Mouse (Mus musculus) limb, embryonic 14.5 days (tissue): Measurements from ENCODE around the gene Sdhc. TPM values are rescaled to one million over a fixed set of nuclear protein-coding genes. Genes with fewer than 3 reads are reported as not detected.

Experiments
- ATAC-seq: fragments of 200-750 bp; cut with Nextera tagmentation; 2 replicates; pipeline ENCODE4 v1.8.0; 2017; ENCODE audit warnings: low read depth, moderate number of reproducible peaks, moderate TSS enrichment; ENCODE audit not compliant: low FRiP score
- DNase-seq: peaks from one replicate; pipeline ENCODE4 v3.0.0-alpha.2; 2015; ENCODE audit warnings: low spot score
- H3K27ac ChIP-seq: fragments of 300-500 bp; sonication (generic); replicated peaks from 2 replicates; pipeline ENCODE4 v1.5.1; 2014; ENCODE audit warnings: low read depth, mild to moderate bottlenecking, low read length, moderate library complexity, mixed read lengths
- H3K27me3 ChIP-seq: fragments of 300-500 bp; sonication (generic); 2 replicates; pipeline ENCODE4 v1.6.1; 2014; ENCODE audit warnings: low read length, mixed read lengths; ENCODE audit not compliant: control insufficient read depth, insufficient read depth
- H3K36me3 ChIP-seq: fragments of 300-500 bp; sonication (generic); 2 replicates; pipeline ENCODE4 v1.6.1; 2014; ENCODE audit warnings: mild to moderate bottlenecking, low read length, moderate library complexity, mixed read lengths; ENCODE audit not compliant: control insufficient read depth, insufficient read depth
- H3K4me1 ChIP-seq: fragments of 300-500 bp; sonication (generic); 2 replicates; pipeline ENCODE4 v1.6.1; 2014; ENCODE audit warnings: antibody characterized with exemption, low read length, mixed read lengths; ENCODE audit not compliant: control insufficient read depth, insufficient read depth
- H3K4me2 ChIP-seq: fragments of 300-500 bp; sonication (generic); replicated peaks from 2 replicates; pipeline ENCODE4 v1.6.1; 2014; ENCODE audit warnings: low read depth, mild to moderate bottlenecking, low read length, moderate library complexity; ENCODE audit not compliant: severe bottlenecking
- H3K4me3 ChIP-seq: fragments of 300-500 bp; sonication (generic); replicated peaks from 2 replicates; pipeline ENCODE4 v1.5.1; 2014; ENCODE audit warnings: low read length
- H3K9ac ChIP-seq: fragments of 300-500 bp; sonication (generic); 2 replicates; pipeline ENCODE4 v1.6.1; 2014; ENCODE audit warnings: mild to moderate bottlenecking, low read depth, low read length, moderate library complexity; ENCODE audit not compliant: severe bottlenecking
- H3K9me3 ChIP-seq: fragments of 300-500 bp; sonication (generic); 2 replicates; pipeline ENCODE4 v1.6.1; 2016; ENCODE audit warnings: low read length; ENCODE audit not compliant: control insufficient read depth
- POLR2A ChIP-seq: fragments of 200-500 bp; IDR thresholded peaks from 2 replicates; pipeline ENCODE4 v1.8.0; 2012; ENCODE audit warnings: inconsistent platforms, mild to moderate bottlenecking, moderate library complexity, borderline replicate concordance; ENCODE audit not compliant: insufficient read depth, insufficient read length; ENCODE audit errors: extremely low read depth
- WGBS: fragments of 180-500 bp; shearing (Covaris S2); extraction: QIAGEN DNeasy Blood & Tissue Kit; methylation state at CpG from one replicate; pipeline ENCODE4 v1.1.7; 2014; 5-methylcytosine and 5-hydroxymethylcytosine counted together
- polyA plus RNA-seq, 2 experiments: library from polyadenylated mRNA; depleted of rRNA in 1 of 2; stranded (reverse) in 1 of 2; unstranded in 1 of 2; fragments of >200 nt; fragmentation: Nextera tagmentation in 1 of 2; extraction: Ambion mirVana in 1 of 2; gene quantifications; 2 replicates each; pipeline versions ENCODE4 v1.2.1 to v1.2.3; 2012 to 2014

Sdhc gene
- polyA plus RNA-seq, 2 experiments = 246 to 281 TPM

DNA sequence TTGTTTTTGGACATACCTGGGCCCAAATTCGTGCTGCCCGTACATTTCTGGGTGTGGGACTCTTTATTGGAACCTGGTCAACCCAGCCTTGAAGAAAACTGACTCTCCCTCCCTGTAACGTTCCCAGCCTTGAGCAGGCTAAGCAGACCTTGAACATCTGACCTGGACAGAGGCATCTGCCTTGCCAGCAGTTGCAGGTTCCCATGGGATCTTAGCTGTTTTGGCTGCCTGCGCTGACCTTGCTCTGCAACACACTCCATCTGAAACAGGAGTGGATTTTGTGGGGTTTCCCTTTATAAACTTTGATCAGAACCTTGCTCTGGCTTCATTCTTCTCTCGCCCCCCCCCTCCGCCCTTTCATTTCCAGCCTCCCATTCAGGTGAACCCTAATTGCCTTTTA lies 45.2 kb downstream of the Sdhc start:
- H3K4me2 ChIP-seq = no peak overlapping the region
- no peaks in the 10 kb centered on the region for H3K27me3 ChIP-seq
- DNase-seq (no peak), ATAC-seq (no peak)
- no peaks in the 10 kb centered on the region for H3K9me3 ChIP-seq
- TF ChIP-seq POLR2A = no peak
- no peak overlapping the region for H3K4me3 ChIP-seq
- no peak overlapping the region for H3K9ac ChIP-seq
- WGBS = 73% methylated on average over 6 of the region's 6 CpGs
- H3K27ac ChIP-seq = no peak overlapping the region
- H3K4me1 ChIP-seq = 0 out of 2 replicates have a peak, but pooled peaks cover 3% of the 10 kb centered on the region
- H3K36me3 ChIP-seq = no peaks in the 10 kb centered on the region

- Histone ChIP-seq H3K4me2 (peak overlapping the region; percentile 51), H3K27me3 (no peaks in the 10 kb centered on the region), H3K27ac (no peak overlapping the region), H3K36me3 (no peaks in the 10 kb centered on the region), H3K4me3 (peak overlapping the region; percentile 61), H3K4me1 (0 out of 2 replicates have a peak, but pooled peaks cover 3% of the 10 kb centered on the region), H3K9me3 (no peaks in the 10 kb centered on the region), H3K9ac (peak overlapping the region; percentile 22; the same call in 1 of the 2 replicates)
- no peak for TF ChIP-seq POLR2A
- ATAC-seq (peak; percentile 14; the same call in 1 of the 2 replicates), DNase-seq (no peak)
- WGBS = 9% methylated on average over 10 of the region's 10 CpGs
Measured at GRCm38 (mm10) chr1:171103179-171103840, 47.1 kb downstream of the Sdhc start.

GRCm38 (mm10) chr1:171102547-171103177 lies 47.7 kb downstream of the Sdhc start:
- ATAC-seq (peak; percentile 90), DNase-seq (peak; percentile 94)
- H3K36me3 ChIP-seq = no peaks in the 10 kb centered on the region
- peak overlapping the region; percentile 51 for H3K4me2 ChIP-seq
- H3K9ac ChIP-seq = peak overlapping the region; percentile 53
- H3K4me3 ChIP-seq = peak overlapping the region; percentile 61
- no peak overlapping the region; the same call in 1 of the 2 replicates for H3K27ac ChIP-seq
- H3K9me3 ChIP-seq = no peaks in the 10 kb centered on the region
- H3K4me1 ChIP-seq = 0 out of 2 replicates have a peak, but pooled peaks cover 3% of the 10 kb centered on the region
- no peaks in the 10 kb centered on the region for H3K27me3 ChIP-seq
- WGBS = under 1% methylated on average over 35 of the region's 35 CpGs
- TF ChIP-seq POLR2A = no peak

- H3K27me3 ChIP-seq = no peaks in the 10 kb centered on the region
- H3K9me3 ChIP-seq = no peaks in the 10 kb centered on the region
- peak overlapping the region; percentile 53 for H3K9ac ChIP-seq
- H3K4me2 ChIP-seq = peak overlapping the region; percentile 51
- peak; percentile 85 for ATAC-seq
- H3K4me1 ChIP-seq = 0 out of 2 replicates have a peak, but pooled peaks cover 3% of the 10 kb centered on the region
- H3K4me3 ChIP-seq = peak overlapping the region; percentile 61
- no peaks in the 10 kb centered on the region for H3K36me3 ChIP-seq
- no peak overlapping the region; the same call in 1 of the 2 replicates for H3K27ac ChIP-seq
- under 1% methylated on average over 40 of the region's 40 CpGs for WGBS
- DNase-seq = peak; percentile 85
- no peak for TF ChIP-seq POLR2A
Measured at GRCm38 (mm10) chr1:171101733-171102546, 48.5 kb downstream of the Sdhc start.

DNA sequence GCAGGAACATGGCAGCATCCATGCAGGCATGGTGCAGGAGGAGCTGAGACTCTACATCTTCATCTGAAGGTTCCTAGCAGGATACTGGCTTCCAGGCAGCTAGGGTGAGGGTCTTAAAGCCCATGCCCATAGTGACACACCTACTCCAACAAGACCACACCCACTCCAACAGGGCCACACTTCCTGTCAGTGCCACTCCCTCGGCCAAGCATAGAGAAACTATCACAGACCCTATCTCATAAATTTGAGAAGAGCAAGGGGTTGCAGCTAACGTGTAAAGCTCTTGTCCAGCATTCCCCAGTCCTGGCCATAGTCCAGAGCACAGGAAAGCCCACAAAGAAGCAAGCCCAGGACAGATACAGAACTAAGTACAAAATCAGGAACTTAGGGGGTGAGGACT lies 49.4 kb downstream of the Sdhc start:
- DNase-seq = no peak
- no peak overlapping the region for H3K9ac ChIP-seq
- 37% methylated on average over 2 of the region's 2 CpGs for WGBS
- no peak for TF ChIP-seq POLR2A
- H3K27ac ChIP-seq = no peak overlapping the region
- no peak for ATAC-seq
- H3K9me3 ChIP-seq = no peaks in the 10 kb centered on the region
- no peaks in the 10 kb centered on the region for H3K27me3 ChIP-seq
- H3K4me3 ChIP-seq = no peak overlapping the region
- no peaks in the 10 kb centered on the region for H3K36me3 ChIP-seq
- no peak overlapping the region for H3K4me2 ChIP-seq
- peaks cover 10% of the 10 kb centered on the region; the same call in 1 of the 2 replicates for H3K4me1 ChIP-seq
